Mouse (Mus musculus): ENCODE data around the gene Pwwp2a. TPM values are rescaled to one million over a fixed set of nuclear protein-coding genes. Genes with fewer than 3 reads are reported as not detected.

Gene Pwwp2a
- polyA plus RNA-seq, 1 experiment from 2014 or later: 12.8 TPM

- 90% methylated on average over 1 of the region's 1 CpGs for WGBS (ENCODE audit: missing documents)
- Histone ChIP-seq H3K79me2 (ENCODE audit: inconsistent target) (peaks cover 78% of the 10 kb centered on the region), H3K4me3 (ENCODE audit: inconsistent target) (no peak overlapping the region), H3K27ac (no peak overlapping the region), H3K36me3 (ENCODE audit: inconsistent target) (0 out of 2 replicates have a peak, but pooled peaks cover 8% of the 10 kb centered on the region)
Measured at GRCm38 (mm10) chr11:43688850-43689249, 7.1 kb downstream of the Pwwp2a start.

DNA sequence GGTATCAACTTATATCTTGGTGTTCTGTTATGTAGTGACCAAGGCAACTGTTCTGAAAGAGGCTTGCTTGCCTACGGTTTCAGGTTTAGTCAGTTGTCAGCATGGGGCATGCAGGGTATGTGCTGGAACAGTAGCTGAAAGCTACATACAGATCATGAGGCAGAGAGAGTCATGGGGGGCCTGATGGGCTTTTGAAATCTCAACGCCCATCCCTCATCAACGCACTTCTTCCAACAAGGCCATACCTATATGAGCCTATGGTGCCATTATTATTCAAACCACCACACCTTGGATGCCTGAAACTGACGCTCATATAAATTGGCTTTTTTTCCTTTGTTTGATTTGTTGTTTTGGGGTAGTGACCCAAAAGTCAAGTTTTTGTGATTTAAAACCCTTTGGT lies 14.8 kb downstream of the Pwwp2a start:
- peaks cover 69% of the 10 kb centered on the region; the same call in 1 of the 2 replicates for H3K79me2 ChIP-seq (ENCODE audit: inconsistent target)
- no peak overlapping the region for H3K4me3 ChIP-seq (ENCODE audit: inconsistent target)
- H3K27ac ChIP-seq: no peak overlapping the region
- WGBS (ENCODE audit: missing documents): 92% methylated on average over 4 of the region's 4 CpGs
- H3K36me3 ChIP-seq (ENCODE audit: inconsistent target): no peaks in the 10 kb centered on the region

DNA sequence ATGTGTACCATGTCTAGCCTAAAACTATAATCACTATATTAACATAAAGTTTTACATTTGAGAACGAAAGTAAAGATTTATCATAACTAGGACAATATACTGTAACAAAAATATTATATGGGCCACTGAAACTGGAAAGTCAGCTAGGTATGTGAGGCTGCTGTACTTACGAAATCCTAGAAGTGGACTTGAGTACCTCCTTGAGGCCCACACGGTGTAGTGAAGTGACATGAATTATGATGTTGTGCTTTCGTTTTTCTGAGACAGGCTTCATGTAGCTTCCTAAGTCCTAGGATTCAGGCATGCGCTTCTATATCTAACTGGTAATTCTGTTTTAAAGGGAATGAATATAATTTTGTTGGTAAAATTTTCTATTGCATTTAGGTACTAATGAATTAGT lies 16.8 kb downstream of the Pwwp2a start:
- H3K36me3 ChIP-seq (ENCODE audit: inconsistent target): no peaks in the 10 kb centered on the region
- WGBS (ENCODE audit: missing documents): 54% methylated on average over 5 of the region's 5 CpGs
- H3K79me2 ChIP-seq (ENCODE audit: inconsistent target): peaks cover 72% of the 10 kb centered on the region; the same call in 1 of the 2 replicates
- no peak overlapping the region for H3K4me3 ChIP-seq (ENCODE audit: inconsistent target)
- no peak overlapping the region for H3K27ac ChIP-seq

GRCm38 (mm10) chr11:43700291-43700690 lies 18.5 kb downstream of the Pwwp2a start:
- 86% methylated on average over 3 of the region's 3 CpGs for WGBS (ENCODE audit: missing documents)
- no peak overlapping the region for H3K4me3 ChIP-seq (ENCODE audit: inconsistent target)
- peaks cover 9% of the 10 kb centered on the region for H3K36me3 ChIP-seq (ENCODE audit: inconsistent target)
- peaks cover 64% of the 10 kb centered on the region; the same call in 1 of the 2 replicates for H3K79me2 ChIP-seq (ENCODE audit: inconsistent target)
- no peak overlapping the region for H3K27ac ChIP-seq

GRCm38 (mm10) chr11:43703552-43703951 lies 21.8 kb downstream of the Pwwp2a start:
- Histone ChIP-seq H3K79me2 (ENCODE audit: inconsistent target) (peaks cover 41% of the 10 kb centered on the region; the same call in 1 of the 2 replicates), H3K36me3 (ENCODE audit: inconsistent target) (peaks cover 20% of the 10 kb centered on the region), H3K4me3 (ENCODE audit: inconsistent target) (no peak overlapping the region), H3K27ac (peak overlapping the region; percentile 15; the same call in 1 of the 2 replicates)
- 29% methylated on average over 1 of the region's 1 CpGs for WGBS (ENCODE audit: missing documents)

DNA sequence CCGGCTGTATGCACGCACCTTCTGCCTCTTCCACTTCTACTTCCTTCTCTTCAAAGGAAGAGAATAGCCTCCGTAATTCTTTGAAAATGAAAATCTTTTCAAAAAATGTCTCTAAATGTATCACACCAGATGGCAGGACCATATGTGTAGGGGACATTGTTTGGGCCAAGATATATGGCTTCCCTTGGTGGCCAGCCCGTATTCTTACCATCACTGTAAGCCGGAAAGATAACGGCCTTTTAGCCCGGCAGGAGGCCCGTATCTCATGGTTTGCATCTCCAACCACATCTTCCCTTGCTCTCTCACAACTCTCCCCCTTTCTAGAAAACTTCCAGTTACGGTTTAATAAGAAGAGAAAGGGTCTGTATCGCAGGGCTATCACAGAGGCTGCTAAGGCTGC lies 24.0 kb downstream of the Pwwp2a start:
- Histone ChIP-seq H3K4me3 (ENCODE audit: inconsistent target) (no peak overlapping the region), H3K36me3 (ENCODE audit: inconsistent target) (peaks cover 20% of the 10 kb centered on the region)
- WGBS (ENCODE audit: missing documents): 97% methylated on average over 10 of the region's 10 CpGs

DNA sequence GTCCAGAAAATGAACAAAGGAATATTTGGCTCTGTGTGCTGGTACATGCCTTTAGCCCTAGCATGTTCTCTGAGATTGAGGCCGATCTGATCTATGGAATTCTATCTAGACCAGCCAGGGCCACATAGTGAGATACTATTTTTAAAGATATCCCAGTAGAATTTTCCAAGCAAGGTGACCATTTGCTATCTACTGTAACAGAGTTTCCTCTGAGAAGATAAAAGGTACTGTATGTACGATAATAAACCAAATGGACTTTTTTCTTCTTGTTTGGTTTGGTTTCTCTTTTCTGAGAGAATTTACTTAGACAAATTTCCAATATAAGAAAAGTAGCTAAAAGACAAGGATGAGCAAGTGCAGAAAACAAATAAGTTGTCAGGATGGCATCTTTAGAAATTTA lies 26.6 kb downstream of the Pwwp2a start:
- WGBS (ENCODE audit: missing documents): 94% methylated on average over 2 of the region's 2 CpGs
- no peak overlapping the region for H3K4me3 ChIP-seq (ENCODE audit: inconsistent target)
- H3K36me3 ChIP-seq (ENCODE audit: inconsistent target): peaks cover 26% of the 10 kb centered on the region
- H3K27ac ChIP-seq: no peak overlapping the region
- H3K79me2 ChIP-seq (ENCODE audit: inconsistent target): no peaks in the 10 kb centered on the region

More for the DNA sequence above, 24.0 kb downstream of the Pwwp2a start:
- H3K79me2 ChIP-seq (ENCODE audit: inconsistent target): peaks cover 19% of the 10 kb centered on the region; the same call in 1 of the 2 replicates
- H3K27ac ChIP-seq: no peak overlapping the region

GRCm38 (mm10) chr11:43712178-43712577 lies 30.4 kb downstream of the Pwwp2a start:
- 91% methylated on average over 3 of the region's 4 CpGs for WGBS (ENCODE audit: missing documents)
- no peaks in the 10 kb centered on the region for H3K79me2 ChIP-seq (ENCODE audit: inconsistent target)
- H3K4me3 ChIP-seq (ENCODE audit: inconsistent target): no peak overlapping the region
- H3K27ac ChIP-seq: no peak overlapping the region
- peaks cover 11% of the 10 kb centered on the region for H3K36me3 ChIP-seq (ENCODE audit: inconsistent target)

GRCm38 (mm10) chr11:43723411-43723810 lies 41.6 kb downstream of the Pwwp2a start:
- Histone ChIP-seq H3K4me3 (ENCODE audit: inconsistent target) (no peak overlapping the region), H3K36me3 (ENCODE audit: inconsistent target) (peaks cover 6% of the 10 kb centered on the region; the same call in 1 of the 2 replicates), H3K27ac (no peak overlapping the region), H3K79me2 (ENCODE audit: inconsistent target) (no peaks in the 10 kb centered on the region)
- 84% methylated on average over 3 of the region's 3 CpGs for WGBS (ENCODE audit: missing documents)

DNA sequence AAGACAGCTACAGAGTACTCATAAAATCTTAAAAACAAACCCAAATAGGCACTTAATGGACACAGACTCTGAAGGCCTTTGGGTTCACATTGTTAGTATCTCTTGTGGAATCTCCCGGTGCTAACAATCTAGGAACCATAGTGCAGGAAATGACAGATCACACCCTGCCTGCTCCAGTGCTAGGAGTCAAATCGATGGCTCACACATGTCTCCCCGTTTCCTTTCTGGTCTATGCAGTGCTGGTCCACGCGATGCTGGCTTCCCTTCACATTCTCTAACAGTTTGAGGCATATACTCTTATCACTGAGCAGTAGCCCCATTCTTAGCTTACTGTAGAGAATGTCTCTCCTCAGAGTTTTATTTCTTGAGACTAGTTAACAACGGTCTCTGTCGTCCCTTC lies 46.0 kb downstream of the Pwwp2a start:
- H3K27ac ChIP-seq: no peak overlapping the region
- 17% methylated on average over 7 of the region's 7 CpGs for WGBS (ENCODE audit: missing documents)
- H3K36me3 ChIP-seq (ENCODE audit: inconsistent target): peaks cover 25% of the 10 kb centered on the region; the same call in 1 of the 2 replicates
- H3K4me3 ChIP-seq (ENCODE audit: inconsistent target): no peak overlapping the region
- H3K79me2 ChIP-seq (ENCODE audit: inconsistent target): no peaks in the 10 kb centered on the region

DNA sequence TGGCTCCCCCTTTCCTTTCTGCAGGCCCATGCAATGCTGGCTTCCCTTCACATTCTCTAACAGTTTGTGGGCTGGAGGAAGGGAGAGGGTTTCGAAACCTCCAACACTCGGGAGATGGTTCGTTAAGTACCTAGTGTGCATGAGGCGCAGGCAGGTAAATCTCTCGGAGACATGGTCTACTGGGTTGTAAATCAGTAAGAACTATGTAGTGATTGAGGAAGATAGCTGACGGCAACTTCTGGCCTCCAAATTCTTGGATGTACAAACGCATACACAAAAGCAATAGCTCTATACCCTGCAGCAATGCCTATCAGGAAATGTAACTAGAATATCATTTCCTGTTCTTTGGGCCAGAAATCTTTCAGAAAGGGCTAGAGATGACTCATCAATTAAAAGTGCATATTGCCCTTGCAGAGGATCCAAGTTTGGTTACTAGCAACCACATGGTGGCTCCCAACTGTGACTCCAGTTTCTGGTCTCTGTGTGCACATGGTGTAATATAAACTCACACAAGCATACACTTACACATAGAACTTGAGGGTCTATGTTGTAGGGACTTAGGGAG lies 47.0 kb downstream of the Pwwp2a start:
- Histone ChIP-seq H3K79me2 (ENCODE audit: inconsistent target) (no peaks in the 10 kb centered on the region), H3K4me3 (ENCODE audit: inconsistent target) (no peak overlapping the region; the same call in 1 of the 2 replicates), H3K27ac (peak overlapping the region; percentile 47), H3K36me3 (ENCODE audit: inconsistent target) (peaks cover 35% of the 10 kb centered on the region; the same call in 1 of the 2 replicates)
- WGBS (ENCODE audit: missing documents): 2% methylated on average over 7 of the region's 7 CpGs

DNA sequence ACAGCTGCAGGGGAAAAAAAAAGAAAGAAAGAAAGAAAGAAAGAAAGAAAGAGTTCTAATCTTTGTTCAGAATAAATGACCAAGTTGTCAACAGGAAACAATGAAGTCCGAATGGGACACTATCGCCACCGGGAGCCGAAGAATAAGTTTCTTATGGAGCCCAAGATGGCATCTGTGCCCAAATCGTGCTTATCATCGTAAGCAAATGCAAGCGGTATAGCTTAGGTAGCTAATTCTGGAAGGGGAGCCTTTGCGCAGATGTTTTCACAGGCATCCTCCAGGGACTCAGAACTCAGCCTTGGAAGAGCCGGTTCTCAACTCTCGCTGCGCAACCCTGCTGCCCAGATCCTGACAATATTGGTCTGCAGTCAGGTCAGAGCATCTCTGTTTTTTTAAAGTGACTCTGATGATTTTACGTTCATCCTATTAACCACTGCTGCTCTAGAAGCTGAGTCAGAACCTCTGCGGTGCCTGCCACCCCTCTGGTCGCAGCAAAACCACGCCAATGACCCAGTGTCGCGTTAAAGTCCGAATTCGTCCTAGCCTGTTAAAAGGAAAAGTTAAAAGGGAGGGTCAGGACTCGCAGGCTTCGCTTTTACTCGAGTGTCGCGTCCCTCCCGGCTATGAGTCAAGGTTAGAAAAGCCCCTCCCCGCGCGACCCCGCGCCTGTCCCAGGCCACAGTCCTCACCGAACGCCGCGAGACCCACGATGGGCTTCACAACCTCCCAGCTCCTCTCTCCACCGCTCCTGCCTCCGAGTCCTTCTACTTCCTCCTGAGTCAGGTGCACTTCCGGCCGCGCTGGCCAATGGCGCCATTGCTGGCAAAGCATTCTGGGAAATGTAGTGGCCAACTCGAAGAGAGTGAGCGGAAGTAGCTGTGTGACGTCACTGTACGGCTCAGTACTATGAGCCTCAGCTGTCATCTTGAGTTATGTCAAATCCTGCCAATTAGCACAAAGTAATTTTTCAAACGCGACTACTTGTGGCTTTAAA lies 65.7 kb downstream of the Pwwp2a start, which contains the start of gene Ttc1:
Gene Ttc1 (minus strand): TSS at position 776 of the 994 bp plus-strand sequence.
- H3K27ac ChIP-seq: peak within 1 kb of the TSS; percentile 59

GRCm38 (mm10) chr11:43751542-43751941 lies 69.7 kb downstream of the Pwwp2a start:
- no peaks in the 10 kb centered on the region for H3K36me3 ChIP-seq (ENCODE audit: inconsistent target)
- 86% methylated on average over 2 of the region's 2 CpGs for WGBS (ENCODE audit: missing documents)
- H3K4me3 ChIP-seq (ENCODE audit: inconsistent target): no peak overlapping the region
- peaks cover 12% of the 10 kb centered on the region for H3K79me2 ChIP-seq (ENCODE audit: inconsistent target)
- no peak overlapping the region for H3K27ac ChIP-seq

More for the DNA sequence above, 65.7 kb downstream of the Pwwp2a start, which contains the start of gene Ttc1:
- peaks cover 28% of the 10 kb centered on the region for H3K36me3 ChIP-seq (ENCODE audit: inconsistent target)
- 2% methylated on average over 47 of the region's 47 CpGs for WGBS (ENCODE audit: missing documents)
- peak within 1 kb of the TSS; percentile 88 for H3K4me3 ChIP-seq (ENCODE audit: inconsistent target)
- H3K79me2 ChIP-seq (ENCODE audit: inconsistent target): peaks cover 51% of the 10 kb centered on the region

DNA sequence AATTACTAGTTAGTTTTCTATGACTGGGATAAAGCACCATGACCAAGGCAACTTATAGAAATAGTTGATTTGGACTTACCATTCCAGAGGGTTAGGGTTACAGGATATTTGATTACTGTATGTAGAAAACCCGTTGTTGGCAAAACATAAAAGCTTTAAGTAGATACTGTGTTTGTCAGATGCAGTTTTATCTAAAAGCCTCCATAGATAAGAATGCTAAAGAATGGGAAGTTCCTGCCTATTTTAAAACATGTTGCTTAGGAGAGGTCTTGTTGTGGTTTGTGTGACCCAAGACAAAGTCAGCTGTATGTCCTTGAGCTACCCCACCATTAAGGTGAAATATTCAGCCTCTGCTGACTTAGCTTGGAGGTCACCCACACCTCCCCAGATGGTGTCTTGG lies 72.8 kb downstream of the Pwwp2a start:
- no peak overlapping the region for H3K4me3 ChIP-seq (ENCODE audit: inconsistent target)
- no peaks in the 10 kb centered on the region for H3K36me3 ChIP-seq (ENCODE audit: inconsistent target)
- H3K27ac ChIP-seq: no peak overlapping the region
- H3K79me2 ChIP-seq (ENCODE audit: inconsistent target): no peaks in the 10 kb centered on the region
- 55% methylated on average over 1 of the region's 1 CpGs for WGBS (ENCODE audit: missing documents)

DNA sequence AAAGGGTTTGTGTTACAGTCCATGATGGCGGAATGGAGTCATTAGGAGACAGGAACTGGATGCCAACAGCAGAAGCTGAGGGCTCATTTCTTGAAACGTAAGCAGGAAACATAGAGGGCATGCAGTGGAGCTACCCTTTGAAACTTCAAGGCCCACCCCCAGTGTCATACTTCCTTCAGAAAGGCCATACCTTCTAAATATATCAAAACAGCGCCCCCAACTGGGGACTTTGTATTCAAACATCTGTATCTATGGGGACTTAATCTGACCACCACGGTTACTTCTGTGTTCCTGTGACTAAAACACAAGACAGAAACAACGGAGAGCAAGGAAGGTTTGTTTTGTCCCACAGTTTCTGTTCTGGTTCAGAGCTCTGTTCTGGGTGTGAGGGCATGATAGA lies 73.6 kb downstream of the Pwwp2a start:
- no peaks in the 10 kb centered on the region for H3K79me2 ChIP-seq (ENCODE audit: inconsistent target)
- no peak overlapping the region for H3K27ac ChIP-seq
- 52% methylated on average over 5 of the region's 5 CpGs for WGBS (ENCODE audit: missing documents)
- no peaks in the 10 kb centered on the region for H3K36me3 ChIP-seq (ENCODE audit: inconsistent target)
- no peak overlapping the region for H3K4me3 ChIP-seq (ENCODE audit: inconsistent target)
